Mouse (Mus musculus) lung, postnatal 10 days (tissue): ENCODE measurements at regions not wholly inside any gene's neighbourhood (a gene's known extent, or its start where the extent isn't known, plus 50 kb on each side); places are given as distances from the start of the nearest gene placed in this dataset.

Experiments
- DNase-seq: peaks from one replicate; pipeline ENCODE4 v3.0.0; 2021

DNA sequence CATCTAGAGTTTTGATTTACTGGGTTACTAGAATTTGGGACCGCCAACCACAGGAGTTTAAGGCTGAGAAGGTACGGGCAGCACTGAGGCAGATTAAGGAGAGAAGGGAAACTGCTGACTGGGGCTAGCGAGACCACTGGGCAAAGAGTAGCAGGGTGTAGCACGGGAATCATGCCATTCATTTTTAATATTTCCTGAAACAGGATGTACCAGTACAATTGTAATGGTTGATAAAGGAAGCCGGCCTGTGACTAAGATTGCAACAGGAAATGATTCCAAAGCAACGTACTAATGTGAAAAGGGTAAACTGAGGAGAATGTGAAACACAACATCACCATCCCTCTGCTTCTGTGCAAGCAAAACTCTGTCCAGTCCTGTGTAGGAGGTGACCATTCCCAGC lies 118.3 kb upstream of the Ift57 start:
- peak; percentile 19 for DNase-seq

DNA sequence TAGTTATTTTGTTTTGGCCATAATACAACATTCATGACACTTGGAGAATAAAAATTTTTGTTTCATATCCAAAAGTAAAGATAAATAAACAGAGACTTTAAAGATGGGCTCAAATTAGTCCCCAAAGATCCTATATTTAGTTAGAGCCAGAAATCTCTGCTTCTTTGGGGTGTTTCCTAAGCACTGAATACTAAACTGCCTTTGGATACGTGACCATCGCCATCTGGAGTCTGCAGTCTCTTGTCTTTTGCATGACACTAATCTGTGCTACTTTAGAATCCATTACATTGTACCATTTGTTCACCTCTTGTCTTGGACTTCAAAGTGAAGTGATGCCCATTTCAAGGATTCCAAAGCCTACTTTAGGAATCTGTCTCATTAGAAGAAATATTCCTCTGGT lies 92.5 kb upstream of the Ift57 start:
- DNase-seq = no peak

DNA sequence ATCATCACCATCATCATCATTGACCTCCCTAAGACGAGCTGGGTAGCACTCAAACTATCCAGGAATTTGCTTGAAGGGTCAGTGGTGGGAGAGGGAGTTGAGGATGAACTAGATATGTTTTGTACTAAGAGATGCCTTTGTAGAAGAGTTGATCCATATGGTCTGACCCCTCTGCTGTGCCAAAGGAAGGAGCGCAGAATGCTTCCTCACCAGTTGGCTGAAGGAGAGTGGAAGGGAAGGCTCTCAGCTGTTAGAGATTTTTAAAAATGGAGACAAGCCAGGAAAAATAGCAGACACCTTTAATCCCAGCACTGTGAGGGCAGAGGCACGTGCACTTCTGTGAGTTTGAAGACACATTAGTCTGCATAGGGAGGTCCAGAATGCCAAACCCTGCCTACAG lies 84.2 kb upstream of the Ift57 start:
- DNase-seq = no peak

DNA sequence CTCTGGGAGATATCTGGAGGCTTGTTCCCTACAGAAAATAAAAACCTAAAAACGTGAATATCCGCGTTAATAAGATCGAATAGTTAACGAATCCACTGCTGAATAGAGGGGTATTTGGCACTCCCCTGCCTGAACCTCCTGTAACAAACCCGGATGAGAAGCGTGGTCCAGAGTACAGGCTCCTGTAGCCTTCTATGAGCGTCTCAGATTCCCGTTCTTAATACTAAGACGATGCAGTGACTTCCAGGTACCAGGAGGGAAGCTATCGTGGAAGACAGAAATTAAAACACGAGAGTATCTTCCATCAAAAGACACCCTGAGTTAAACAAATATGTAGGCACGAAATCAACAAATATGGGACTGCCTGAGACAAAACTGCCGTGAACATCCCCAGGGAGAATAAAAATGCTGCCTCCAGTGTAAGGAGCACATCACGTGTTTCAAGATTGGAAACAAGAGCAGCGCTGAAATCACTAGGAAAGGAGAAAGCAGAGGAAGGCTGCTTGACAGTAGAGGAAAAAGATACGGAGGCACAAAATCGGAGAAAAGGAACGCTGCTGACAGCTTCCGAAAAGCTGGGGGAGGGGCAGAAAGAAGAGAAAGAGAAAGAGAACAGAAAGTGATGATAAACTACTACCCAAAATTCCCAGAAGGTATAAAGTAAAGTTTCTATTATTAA lies 83.6 kb upstream of the Ift57 start:
- peak; percentile 5 for DNase-seq

DNA sequence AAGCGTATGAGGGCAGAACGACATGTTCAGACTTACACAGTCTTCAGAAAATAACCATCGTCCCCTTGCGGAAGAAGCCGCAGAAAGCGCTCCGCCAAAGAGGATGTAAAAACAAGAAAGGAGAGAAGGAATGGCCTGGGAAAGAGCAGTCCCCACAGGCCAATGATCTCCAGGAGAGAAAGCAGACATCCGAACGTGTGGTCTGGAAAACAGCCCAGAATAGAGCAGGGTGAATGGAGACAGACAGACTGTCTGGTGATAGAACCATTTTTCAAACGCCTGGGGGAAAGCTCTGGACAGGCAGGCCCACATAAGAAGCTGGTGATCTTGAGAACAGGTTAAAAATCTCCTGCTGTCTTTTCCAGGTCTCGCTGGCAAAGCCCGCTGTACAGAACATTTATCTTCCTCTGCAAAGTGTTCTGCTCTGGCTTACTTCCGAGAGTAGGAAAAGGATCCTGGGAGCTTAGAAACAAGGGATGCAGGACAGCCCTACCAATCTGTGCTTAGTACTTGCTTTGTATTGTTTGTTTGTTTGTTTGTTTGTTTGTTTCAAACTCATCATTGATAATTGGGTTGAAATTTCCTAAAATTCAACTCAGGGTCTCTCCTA lies 82.7 kb upstream of the Ift57 start:
- peak; percentile 31 for DNase-seq

DNA sequence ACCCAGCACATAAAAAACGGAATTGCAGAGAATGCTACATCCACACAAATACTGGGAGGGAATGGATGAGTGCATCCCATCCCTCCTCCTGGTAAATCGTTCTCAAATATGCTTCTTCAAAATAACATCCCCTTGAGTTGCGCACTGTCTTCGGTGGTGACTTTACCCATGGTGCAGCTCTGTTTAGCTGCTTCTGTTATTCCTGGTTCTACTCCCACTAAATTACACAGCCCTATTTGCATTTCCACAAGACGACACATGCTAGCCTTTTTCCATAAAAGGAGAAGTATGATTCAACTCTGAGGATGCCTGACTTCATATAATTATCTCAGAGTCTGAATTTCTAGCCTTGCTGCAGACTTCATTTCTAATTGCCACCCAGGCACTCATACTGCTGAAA lies 65.5 kb upstream of the Ift57 start:
- no peak for DNase-seq

DNA sequence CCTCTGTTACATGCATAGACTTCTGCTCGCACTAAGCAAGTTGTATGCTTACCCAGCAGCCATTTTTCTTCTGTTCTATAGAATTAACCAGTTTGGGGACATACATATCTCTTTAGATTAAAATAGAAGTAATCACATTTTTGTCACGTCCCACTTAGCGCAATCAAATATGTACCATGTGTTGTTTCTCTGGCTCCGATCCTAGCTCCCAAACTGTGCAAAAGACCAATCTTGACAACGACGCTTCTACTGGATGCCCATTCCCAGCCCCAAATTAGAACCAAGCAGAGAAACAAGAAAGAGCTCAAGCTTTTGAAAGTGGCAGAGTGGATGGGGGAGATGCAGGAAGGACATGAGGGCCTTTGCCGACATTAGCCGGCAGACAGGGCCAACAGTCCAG lies 63.5 kb upstream of the Ift57 start:
- no peak for DNase-seq

DNA sequence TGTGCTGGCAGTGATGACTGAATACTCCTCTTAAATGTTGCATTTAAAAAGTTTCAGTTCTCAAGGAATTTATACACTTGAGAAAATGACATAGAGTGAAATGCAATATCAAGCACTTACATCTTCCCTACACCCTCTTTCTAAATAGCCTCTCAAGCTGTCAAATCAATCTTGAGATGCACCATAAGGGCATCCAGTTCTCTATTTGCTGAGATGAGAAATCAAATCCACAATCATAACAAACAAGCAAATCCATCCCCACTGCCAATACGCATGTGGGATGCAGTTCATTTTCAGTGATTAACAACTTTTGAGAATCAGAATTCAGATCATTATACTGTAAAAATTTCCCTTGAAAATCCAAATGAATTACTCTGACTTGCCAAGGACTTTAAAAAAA lies 62.6 kb upstream of the Ift57 start:
- no peak for DNase-seq

DNA sequence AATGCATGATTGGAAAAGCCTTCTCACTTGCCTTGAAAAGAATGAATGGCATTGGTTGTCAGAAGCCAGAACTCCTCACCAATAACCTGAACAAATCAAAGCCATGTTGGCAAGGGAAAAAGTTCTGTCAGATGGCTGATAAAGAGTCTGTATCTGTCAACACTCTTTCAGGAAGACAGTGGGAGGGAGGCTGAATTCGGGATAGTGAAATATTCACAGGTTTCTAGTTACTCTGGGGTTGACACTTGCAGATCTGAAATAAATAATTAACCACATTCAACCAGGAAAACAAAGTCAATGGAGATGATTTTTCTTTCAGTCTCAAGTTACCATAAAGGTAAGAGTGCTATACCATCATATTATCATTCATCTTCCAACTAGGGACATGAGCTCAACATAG lies 56.3 kb upstream of the Ift57 start:
- DNase-seq = no peak

DNA sequence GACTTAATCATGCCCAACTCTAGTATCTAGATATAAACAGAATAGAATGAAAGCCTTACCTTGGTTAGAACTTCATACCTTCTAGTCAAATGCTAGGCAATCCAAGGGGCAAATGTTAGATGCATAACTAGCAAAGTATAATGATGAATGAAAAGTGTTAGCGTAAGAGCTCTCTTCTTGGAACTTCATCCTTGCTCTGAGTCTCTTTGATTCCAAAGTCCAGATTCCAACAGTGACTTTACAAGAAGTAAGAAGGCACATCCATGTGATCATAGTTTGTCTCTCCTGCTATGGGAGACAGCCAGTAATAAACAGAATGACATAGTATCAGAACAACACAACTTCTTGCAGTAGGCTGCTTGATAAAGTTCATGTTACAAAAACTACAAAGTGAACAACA lies 54.6 kb upstream of the Ift57 start:
- no peak for DNase-seq

DNA sequence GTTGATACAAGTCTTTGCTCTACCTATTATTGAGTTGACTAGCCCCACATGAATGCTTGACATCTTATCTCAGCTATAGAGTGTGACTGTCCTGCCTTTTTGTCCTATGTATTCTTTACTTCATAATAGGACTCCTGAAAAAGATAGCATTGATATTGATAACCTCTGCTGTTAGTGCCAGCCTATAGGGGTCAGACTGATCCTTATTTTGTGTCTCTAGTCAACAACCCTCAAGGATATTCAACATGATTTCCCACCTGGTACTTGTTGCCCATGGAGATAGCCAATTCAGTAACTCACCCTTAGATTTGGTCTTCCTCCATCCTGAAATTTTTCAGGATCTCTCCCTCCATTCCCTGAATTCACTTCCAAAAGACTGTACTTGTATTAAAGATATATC lies 52.6 kb upstream of the Ift57 start:
- DNase-seq = no peak
